Mouse (Mus musculus): ENCODE data around the gene Ogfod2.
A peak's percentile ranks its signal among the peaks of the same experiment; 100 is the strongest.

The Ogfod2 gene

GRCm38 (mm10) chr5:124111742-124112497 lies at the start of gene Ogfod2:
Gene Ogfod2, plus strand, starts transcription at chr5:124112297.
- DNase-seq (ENCODE audit: low read depth) = peak; percentile 99

GRCm38 (mm10) chr5:124069657-124070056 lies 42.4 kb upstream of the Ogfod2 start:
- DNase-seq (ENCODE audit: low read depth) = no peak

GRCm38 (mm10) chr5:124073682-124074081 lies 38.4 kb upstream of the Ogfod2 start:
- no peak for DNase-seq (ENCODE audit: low read depth)

DNA sequence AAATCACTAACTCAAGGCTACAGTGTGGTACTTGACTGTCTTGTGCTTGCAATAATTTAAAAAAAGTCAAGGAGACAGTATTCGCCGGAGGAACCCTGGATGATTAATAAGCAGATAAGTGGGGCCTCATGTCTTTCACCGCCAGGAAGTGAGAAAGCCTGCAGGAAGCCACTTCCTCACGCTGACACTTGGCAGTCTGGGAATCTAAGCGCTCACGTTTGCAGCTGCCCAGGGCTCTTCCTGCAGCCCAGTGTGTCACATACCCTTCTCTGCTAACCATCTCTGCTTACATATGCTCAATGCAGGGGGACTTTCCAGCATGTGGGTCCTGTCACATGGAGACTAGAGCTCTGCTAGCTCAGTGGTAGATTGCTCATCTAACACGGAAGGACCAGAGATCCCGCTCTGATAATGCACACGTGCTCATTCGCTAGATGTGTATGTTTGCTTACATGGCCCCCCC lies 37.2 kb upstream of the Ogfod2 start:
- peak; percentile 94 for DNase-seq (ENCODE audit: low read depth)

DNA sequence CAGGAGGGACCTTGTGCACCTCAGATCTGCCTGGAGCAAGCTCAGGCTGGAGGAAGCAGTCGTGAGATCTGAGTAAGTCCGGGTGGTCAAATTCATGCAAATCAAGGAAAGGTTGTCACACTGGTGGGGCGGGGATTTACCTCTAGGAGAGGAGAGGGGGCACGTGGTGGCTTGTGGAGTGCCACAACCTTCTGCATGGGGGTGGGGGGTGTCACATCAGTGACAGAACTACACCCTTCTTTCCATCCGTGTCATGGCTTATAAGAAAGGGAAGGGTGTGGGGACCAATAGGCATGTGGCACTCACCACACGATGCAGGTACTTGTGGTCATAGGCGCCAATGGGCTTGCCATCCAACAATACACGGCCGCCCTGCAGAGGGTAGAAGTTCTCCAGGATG lies 36.4 kb upstream of the Ogfod2 start:
- DNase-seq (ENCODE audit: low read depth) = peak; percentile 86

DNA sequence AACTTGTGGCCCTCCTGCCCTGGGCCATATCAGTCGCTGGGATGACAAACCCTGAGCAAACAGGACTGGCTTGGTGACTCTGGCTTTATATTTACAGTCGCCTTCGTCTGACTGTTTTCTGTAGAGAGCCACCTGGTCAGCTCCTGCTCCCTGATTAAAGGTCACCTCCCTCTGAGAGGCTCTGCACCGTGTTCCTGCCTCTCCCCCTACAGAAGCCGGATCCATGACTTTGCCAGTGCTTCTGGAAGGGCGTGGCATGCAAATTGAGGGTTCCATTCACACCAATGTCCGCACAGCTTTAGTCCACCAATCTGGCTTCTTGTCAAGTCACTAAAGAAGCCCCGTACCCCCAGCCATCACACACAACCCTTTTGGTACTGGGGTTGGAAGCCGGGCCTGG lies 35.5 kb upstream of the Ogfod2 start:
- DNase-seq (ENCODE audit: low read depth) = peak; percentile 55

- DNase-seq (ENCODE audit: low read depth) = peak; percentile 42
These were observed 34.9 kb upstream of the Ogfod2 start for GRCm38 (mm10) chr5:124077241-124077640.

GRCm38 (mm10) chr5:124077856-124078460 lies 34.1 kb upstream of the Ogfod2 start:
- peak; percentile 69 for DNase-seq (ENCODE audit: low read depth)

- peak; percentile 76 for DNase-seq (ENCODE audit: low read depth)
These were observed 33.2 kb upstream of the Ogfod2 start for GRCm38 (mm10) chr5:124078794-124079416.

- DNase-seq (ENCODE audit: low read depth) = peak; percentile 79
These were observed 32.2 kb upstream of the Ogfod2 start for GRCm38 (mm10) chr5:124079880-124080279.

GRCm38 (mm10) chr5:124082447-124082846 lies 29.6 kb upstream of the Ogfod2 start:
- no peak for DNase-seq (ENCODE audit: low read depth)

DNA sequence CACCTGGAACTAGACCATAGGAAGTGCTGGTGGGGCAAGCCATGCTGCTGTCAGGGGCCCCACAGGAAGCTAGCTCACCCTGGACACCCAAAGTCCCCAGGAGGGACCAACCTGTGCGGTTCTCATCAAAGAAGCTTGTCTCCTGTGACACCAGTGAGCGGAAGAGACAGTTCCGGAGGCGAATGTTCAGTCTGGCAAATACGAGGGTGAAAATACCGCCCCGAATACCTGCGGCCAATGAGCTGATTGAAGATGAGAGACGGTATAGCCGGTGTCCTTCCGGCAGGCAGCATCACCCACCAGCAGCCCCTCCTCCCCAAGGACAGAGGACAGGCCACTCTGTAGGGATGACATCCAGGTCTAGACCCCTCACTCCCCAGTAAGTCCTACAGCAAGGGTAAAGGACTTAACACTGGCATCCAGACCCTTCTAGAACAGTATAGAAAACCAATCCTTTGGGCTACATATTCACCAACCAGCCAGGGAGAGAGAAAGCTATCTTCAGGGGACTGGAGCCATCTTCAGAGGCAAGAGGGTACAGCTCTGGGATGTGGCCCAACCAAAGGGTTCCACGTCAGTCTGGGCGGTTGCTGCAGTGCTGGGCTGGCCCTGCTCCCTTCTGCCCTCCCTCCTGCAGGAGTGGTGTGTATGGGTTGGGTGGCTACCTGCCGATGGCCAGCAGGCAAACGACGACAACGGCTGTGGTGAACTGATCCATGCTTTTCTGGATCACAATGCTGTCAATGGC lies 29.0 kb upstream of the Ogfod2 start:
- peak; percentile 73 for DNase-seq (ENCODE audit: low read depth)

- DNase-seq (ENCODE audit: low read depth) = peak; percentile 90
These were observed 28.1 kb upstream of the Ogfod2 start for GRCm38 (mm10) chr5:124083850-124084587.

DNA sequence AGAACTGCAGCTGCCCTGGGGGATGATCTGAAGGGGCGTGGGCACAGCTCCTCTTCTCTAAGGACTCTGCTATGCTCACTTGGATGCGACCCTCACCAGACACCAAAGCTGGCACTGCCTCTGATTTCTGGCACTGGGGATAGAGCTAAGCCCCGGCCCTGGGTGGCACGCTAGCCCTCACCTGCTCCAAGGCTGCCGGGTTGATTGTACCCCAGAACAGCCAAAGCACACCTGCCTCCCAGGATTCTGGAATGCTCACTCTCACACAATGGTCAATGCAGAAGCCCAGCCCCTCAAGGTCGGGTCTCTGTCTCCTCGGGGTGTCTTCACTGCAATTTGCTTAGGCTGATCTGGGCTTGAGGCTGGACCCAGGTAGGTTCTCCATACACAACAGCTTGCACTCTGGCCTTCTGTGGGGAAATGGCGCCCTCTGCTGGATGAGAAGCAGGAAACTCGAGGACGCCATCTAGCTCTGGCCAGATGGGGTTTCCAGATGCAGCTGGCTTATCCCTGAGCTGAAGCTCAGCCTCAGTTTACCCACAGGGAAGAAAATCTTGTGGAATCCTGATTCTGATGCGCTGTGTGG lies 27.4 kb upstream of the Ogfod2 start:
- peak; percentile 95 for DNase-seq (ENCODE audit: low read depth)

DNA sequence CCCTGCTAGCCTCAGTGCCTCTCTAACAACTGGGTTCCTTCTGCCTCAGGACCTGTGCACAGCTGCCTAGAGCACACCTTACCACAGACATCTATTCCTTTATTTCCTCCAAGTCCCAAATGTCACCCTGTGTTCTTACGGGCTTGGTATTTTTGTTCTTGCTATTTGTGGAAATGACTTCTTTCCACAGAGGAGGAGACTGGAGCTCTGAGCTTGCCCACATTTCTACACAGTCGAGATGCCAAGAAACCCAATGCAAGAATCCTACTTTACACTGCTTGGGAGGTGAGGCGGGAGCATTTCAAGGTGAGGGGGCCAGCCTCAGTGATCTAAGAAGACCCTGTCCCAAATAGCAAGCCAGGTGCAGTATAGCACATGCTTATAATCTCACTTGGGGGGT lies 26.6 kb upstream of the Ogfod2 start:
- no peak for DNase-seq (ENCODE audit: low read depth)

DNA sequence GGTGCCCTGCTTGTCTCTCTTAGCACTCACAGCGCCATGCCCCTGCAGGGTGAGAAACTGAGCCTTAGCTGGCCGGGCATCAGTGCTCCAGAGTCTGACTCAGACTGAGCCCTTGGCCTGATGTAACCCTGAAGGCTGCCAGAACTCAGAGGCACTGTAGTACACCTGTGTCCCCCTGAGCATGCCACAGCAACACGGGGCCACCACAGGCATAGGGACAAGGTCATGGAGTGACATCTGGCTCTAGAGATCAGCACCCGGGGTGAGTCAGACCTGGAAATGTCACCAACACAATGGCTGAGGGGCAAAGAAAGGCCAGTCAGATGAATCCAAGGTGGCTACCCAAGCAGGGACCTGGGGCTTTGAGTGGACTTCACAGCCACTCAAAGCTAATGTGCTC lies 25.2 kb upstream of the Ogfod2 start:
- DNase-seq (ENCODE audit: low read depth) = no peak

GRCm38 (mm10) chr5:124089868-124090267 lies 22.2 kb upstream of the Ogfod2 start:
- no peak for DNase-seq (ENCODE audit: low read depth)

DNA sequence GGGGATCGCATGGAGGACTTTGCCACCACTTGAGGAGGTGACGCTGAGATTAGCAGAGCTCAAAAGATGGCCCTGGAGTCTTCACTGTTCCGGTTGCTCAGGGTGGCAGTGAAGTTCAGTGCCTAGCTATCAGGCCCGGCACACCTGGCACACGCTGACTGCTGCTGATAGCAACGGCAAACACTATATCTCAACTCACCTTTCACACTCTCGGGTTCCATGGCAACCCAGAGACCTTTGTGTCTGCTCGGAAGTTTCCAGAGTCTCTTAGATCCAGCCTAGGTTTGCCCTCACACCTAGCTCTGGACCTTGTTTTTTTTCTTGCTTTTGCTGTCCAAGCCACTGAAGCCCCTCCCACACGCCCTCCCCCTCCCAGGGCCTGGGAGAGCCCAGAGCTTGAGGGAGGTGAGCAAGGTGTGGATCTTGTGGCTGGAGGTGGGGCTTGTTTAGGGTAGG lies 20.1 kb upstream of the Ogfod2 start:
- DNase-seq (ENCODE audit: low read depth) = no peak

DNA sequence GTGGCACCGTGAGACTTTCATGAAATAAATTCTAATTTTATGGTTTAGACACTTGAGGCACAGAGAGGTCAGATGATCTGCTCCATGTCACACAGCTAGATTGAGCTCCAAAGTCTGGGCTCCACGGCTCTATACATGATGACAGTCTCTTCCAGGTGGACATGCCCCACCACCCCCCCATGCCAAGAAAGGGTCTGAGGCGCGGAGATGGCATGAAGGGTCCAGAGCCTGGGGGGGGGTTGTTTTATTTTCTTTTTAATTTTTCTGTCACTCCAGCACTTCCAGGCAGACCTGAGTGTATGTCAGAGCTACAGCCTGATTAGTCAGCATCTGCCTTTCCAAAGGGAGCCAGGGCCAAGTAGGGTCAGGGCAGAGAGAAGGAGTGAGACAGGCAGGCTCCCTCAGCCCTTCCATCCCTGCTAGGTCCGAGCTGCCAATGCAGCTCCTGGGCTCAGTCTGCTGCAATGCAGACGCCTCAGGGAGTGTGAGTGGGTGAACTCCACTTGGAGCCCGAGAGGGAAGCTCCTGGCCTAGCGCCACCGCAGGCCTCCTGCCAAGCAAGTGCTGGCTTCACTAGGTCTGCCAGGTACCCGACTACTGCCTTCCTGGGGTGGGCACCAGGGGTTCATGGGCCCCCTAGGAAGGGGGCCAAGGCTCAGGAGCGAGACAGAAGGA lies 18.8 kb upstream of the Ogfod2 start:
- DNase-seq (ENCODE audit: low read depth) = no peak

DNA sequence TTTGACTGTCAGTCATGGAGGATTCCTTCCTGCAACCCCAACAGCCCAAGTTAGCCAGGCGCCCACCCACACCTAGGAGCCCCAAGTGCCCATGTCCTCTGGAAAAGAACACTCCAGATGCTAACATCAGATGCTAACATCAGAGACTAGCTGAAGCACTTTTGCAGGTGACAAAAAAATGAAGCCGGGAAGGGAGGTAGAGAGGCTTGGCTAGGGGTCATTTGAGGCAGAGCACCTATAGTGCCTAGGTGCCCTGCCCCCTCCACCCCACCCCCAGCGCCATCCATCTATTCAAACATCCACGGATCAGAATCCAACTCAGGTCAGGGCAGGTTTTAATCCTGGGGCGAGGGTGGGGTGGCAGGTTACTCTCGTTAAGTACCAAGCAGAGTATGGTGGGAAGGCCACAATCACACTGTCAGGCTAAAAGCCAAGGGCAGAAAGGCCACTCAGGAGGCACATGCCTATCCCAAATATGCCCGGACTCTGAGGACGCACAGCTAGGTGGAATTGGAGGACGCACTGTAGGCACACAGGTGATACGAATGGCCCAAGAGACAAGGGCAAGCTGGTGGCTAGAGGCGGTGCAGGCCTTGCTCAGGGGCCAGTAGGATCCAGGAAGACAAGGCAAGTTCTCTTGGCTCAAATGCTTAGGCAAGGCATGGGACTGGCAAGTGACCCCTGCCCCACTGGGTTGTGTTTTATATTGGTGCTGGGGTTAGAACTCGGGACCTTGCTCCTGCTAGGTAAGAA lies 18.1 kb upstream of the Ogfod2 start:
- DNase-seq (ENCODE audit: low read depth) = peak; percentile 20
